Mouse (Mus musculus): ENCODE results near the gene Enpp4. TPM values are rescaled to one million over a fixed set of nuclear protein-coding genes. Genes with fewer than 3 reads are reported as not detected.

The Enpp4 gene
- total RNA-seq (2022), result 10 to 100 TPM; 40.0 to 47.4 (median 44.2) TPM

DNA sequence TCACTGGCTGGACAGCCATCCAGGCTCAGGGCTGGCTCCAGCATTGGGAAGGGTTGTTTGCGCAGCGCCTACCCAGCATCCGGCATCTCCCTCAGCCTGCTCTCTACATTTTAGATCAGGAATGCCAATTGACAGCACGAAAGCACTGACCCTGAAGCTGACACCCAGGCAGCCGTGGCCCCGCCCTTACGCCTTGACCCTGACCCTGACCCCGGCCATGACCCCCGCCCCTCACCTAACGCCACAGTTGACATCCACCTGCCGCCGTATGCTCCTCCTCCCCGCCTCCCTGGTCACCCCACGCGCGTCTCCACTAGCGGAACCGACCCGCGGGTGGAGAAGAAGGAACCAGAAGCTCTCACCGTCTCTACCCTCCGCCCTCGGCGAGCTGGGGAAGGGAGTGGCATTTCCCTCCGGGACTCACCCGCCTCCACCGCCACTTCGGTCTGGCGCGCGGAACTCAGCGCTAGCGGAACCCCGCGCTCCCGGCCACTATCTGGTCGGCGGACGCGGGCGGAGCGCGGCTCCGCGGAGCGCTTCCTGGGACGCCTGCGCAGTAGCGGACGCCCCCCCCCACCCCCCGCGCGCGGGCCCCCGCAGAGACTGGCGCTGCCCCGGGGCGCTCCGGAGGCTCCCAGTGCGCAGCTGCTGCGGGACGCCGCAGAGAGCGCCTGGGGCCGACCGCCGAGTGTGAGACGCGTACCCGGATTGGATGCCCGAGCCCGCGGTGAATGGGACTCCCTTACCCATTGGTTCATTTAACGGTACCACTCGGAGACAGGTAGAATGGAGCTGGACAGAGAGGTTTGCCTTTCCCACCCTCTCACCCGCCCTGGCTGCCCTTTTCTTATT, at the start of gene Enpp4:
Gene Enpp4, minus strand, starts transcription at position 523 of the 852 bp plus-strand sequence.
- peak; percentile 78 to 90 for DNase-seq (ENCODE audit: low spot score in 2 of 2)

DNA sequence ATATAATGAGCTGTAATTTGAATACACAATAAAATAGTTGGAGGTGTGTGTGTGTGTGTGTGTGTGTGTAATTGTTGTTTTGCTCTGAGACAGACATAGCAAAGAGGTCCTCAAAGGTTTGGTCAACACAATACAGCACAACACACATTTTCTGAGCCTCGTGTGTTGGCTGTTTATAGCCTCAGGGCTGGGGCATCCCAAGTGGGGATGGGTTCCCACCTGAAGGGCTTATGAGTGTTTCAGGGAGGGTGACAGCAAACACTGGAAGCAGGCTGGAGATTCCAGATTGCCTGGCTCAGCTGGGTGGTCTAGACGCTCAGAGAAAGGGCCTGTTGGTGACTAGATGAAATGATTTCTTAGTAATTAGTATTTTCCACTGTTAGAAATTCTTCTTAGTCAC, 49.6 kb upstream of the Enpp4 start:
- DNase-seq (ENCODE audit: low spot score in 2 of 2), result no peak

DNA sequence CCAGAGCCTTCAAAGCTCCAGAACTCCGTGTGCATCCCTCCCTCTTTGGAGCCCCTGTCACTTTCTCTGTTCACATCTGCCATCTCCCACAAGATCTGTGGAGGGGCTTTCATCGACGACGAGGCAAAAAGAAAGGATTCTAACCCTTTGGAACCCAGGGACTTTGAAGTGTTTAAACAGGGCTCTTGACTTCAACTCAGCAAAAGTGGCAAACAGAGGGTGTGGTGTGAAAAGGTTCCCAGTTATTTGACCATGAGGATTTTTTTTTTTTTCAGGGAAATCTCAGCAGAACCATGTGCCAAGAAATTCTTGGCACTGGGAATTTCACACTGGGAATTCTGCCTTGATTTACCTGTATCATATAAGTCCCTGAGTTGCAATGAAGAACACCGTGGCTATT, 48.3 kb upstream of the Enpp4 start:
- DNase-seq (ENCODE audit: low spot score in 2 of 2), result no peak

DNA sequence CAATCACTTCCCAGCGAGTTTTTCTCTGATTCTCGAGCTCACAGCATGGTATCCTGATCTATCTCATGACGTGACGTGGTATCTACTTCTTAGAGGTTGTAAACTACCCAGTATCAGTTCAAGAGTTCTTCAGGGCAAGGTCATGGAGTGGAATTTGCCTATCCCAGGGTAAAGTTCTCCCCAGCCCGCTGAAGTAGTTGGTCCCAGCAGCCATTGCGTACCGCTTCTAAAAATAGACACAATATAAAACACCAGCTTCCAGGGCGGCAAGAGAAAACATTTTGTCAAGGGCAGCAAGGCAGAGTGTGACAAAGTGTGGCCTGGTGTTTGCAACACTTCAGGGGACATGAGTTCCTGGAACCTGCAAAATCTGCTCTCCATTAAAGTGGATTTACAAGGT, 46.3 kb upstream of the Enpp4 start:
- no peak for DNase-seq (ENCODE audit: low spot score in 2 of 2)

DNA sequence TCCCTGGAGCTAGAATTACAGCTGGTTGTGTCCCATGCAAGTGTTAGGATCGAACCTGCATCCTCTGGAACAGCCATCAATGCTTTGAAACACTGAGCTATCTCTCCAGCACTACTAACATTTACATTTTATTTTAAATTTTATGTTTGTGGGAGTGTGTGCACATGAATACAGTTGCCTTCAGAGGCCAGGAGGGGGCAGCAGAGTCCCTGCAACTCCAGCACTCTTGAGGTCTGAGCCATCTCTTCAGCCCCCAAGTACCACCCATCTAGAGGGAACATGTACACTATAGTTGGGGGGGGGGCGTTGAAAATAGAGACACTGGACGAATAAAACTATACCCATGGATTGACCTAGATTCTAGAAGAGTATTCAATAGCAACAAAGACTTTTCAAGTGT, 45.5 kb upstream of the Enpp4 start:
- peak; percentile 27 to 36 for DNase-seq (ENCODE audit: low spot score in 2 of 2)

DNA sequence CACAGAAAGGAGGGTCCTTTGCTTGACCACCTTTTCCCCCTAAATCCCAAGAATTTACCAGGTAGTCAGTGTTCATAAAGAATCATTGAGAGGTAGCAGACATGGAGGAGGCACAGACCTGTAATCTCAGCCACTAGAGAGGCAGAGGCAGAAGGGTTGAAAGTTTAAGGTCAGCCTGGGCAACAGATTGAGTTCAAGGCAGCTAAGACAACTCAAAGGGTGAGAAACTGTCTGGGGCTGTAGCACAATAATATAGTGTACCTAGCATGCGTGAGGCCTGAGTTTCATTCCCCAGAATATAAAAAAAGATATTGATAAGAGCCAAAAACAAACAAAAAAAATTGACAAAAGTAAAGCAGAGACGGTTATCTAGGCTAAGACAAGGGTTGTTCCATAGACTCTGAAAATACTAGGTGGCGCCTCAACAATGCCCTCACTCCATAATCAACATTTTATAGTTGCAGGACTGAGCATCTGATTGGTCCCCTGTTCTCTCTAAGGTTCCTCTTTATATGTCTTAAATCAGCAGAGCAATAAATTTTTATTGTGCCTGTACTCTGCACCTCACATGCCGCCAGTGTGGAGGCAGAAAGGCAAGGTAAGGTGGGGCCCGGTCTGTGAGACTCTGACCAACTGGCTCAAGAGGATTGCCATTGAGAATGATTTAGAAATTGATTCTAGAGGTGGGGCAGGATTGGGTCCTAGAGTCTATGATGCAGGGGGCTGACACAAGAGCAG, 42.7 kb upstream of the Enpp4 start:
- DNase-seq (ENCODE audit: low spot score in 2 of 2), result no peak

DNA sequence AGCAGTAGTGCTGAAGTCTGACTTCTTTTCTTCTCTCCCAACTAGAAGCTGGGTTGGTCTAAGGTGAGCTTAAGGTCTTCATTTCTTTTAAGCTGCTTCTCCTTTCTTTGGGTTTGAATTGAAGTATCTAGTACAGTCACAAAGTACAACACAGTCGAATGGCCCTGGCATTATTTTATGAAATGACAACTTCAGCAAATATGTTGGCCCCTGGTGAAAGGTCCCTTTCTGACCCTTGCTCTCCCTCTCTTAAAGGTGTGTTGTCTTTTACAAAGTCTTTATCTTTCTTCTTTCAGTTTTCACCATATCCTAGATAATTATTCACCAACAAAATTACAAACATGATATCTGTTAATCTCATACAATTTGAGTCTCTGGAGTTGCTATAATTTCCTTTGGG, 40.2 kb upstream of the Enpp4 start:
- no peak for DNase-seq (ENCODE audit: low spot score in 2 of 2)

DNA sequence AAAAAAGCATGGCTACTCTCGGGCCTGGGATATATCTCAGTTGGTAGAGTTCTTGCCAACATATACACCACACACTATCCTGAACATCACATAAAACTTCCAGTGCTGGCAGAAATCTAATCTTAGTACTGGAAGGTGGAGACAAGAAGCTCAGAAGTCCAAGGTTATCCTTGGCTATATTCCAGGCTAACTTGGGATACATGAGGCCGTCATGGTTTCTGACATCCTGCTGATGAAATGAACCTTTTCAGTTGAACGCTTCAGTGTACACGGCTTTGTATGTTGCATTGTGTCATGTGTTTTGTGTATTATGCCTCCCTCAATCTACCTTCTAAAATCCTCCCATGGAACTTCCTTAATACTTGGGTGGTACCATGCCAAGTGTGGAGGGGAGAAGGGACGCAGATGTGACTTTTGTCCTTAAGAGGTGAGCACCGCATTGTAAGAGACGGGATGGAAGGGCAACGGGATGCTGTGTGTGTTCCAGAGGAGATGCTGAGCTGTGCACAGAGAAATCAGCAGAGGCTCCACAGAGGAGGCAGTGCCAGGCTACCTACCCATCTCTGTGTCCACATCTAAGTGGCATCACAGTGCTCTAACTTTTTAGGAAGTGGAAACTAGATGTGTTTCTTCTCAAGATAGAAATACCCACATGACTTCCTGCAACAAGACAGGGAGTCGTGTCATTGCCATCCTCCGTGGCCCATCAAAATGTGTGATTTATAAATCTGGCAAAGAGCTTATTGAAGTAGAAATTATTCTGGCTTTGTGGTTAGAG, 31.4 kb upstream of the Enpp4 start:
- DNase-seq (ENCODE audit: low spot score in 2 of 2), result no peak

DNA sequence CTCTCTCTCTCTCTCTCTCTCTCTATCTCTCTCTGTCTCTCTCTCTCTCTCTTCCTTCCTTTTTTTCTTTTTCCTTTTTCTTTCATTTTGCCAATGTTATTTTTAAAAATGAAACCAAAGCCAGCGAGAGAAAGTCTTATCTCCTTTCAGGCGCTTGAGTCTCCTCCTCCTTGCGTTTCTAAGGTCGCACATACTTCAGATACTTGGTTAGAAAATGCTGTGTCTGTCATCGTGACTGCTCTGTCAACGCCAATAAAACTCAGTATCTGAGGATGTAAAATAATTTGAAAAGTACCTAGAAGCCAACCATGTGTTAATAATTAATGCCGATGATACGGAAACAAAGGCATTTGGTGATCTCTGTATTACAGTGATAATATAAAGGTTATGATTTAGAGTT, 30.4 kb upstream of the Enpp4 start:
- no peak for DNase-seq (ENCODE audit: low spot score in 2 of 2)

DNA sequence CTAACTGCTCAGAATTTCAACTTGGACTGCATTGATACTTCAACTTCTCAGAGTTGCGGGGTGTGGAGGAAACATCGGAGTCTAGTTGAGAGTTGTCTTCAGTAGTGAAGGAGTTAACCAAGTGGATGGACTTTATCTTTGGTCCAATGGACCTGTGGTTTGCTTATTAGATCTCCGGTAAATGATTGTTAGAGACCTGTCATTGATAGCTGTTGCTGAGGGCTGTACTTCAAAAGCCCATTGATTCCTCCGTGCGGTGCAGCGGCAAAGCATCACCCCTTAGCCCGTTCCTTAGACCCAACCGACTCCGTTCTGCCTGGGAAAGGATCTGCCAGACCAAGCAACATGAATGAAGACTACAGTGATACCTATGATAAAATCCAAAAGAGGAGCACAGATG, 28.9 kb upstream of the Enpp4 start:
- no peak for DNase-seq (ENCODE audit: low spot score in 2 of 2)

DNA sequence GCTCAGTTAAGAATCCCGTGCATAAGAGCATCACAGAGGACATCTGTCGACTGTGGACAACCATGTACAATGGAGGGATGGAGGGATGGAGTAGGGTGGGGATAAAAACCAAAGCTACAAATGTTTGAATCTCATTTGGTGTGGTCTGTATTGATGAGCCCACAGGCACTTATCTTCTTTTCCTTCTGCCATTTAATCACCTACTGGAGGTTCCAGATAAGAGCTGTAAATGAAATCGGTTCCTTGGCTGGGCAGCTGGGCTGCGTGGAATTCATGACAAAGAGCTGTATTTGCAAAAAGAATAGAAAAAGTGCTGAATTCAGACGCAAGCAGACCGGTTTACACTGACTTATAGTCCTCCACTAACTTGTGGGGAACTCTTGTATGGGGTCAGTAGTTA, 28.5 kb upstream of the Enpp4 start:
- no peak for DNase-seq (ENCODE audit: low spot score in 2 of 2)

DNA sequence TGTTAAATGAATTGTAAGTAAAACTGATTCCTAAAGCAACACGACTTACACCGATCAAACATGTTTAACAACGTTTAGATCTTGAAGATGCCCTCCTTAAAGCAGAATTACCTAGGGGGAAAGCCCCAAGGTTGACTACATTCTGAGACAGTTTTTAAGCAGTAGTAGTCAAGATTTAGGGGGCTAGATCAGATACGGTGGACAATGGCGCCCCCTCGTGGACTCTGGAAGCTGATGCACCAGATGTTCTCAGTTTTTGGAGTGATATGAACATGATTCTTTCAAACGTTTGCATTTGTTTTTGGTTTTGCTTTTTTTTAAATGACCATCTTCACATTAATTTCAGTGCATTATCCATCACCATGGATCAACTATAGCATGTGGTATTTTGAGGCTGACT, 24.8 kb upstream of the Enpp4 start:
- peak; percentile 26 to 28 for DNase-seq (ENCODE audit: low spot score in 2 of 2)

DNA sequence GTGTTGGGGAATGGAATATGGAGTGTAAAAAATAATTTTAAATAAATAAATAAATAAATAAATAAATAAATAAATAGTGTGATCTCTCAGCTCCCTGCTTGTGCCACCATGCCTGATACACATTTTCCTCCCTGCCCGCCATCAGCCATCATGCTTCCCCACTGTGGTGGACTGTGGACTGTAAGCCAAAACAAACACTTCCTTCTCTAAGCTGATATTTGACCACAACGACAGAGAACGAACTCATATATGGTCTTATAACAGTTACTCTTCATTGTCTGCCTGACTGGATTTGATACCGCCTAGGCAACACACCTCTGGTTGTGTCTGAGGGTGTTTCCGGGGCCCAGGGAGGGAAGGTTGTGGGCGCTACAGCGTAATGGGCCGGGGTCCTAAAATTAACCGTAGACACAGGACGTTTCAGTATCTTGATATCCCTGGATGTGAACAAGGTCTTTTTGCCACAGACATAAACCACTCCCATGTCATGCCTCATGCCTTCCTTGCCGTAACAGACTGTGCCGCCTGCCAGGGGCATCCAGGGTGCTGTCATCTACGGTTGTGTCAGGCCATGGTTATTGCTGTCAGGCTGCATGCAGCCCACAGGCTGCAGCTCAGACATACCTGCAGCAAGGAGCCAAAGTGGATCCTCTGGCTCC, 23.6 kb upstream of the Enpp4 start:
- DNase-seq (ENCODE audit: low spot score in 2 of 2), result no peak

DNA sequence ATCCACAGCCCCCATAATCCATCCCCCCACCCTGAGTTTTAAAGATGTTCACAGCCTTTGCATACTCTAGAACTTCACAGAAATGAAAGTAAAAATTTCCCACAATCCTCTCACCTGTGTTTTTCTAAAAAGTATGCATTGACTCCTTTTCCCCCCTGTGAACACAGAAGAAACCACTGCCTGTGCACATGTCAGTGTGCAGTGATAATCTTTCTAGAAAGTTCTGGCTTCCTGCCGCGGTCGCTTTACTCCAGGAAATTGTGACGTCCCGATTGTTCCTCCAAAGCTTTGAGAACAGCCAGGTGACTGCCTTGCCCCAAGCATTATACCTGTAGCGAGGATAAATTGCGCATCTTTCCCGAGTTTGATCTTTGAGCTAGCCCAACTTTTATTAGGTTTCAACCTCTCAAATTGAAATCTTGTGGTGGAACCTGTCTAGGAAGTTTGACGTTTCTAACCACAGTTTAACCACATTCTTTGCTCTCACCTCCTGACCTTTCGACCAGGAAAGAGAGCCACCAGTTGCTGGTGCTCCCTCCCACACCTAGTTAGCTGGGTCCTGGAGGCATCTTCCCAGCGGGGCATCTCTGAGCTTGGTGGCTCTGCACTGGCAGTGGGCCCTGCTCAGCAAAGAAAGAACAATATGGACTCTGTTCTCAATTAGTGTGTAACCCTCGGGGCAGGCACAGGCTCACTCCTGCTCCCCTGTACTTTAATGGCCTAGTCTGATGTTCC, 15.9 kb upstream of the Enpp4 start:
- DNase-seq (ENCODE audit: low spot score in 2 of 2), result no peak

DNA sequence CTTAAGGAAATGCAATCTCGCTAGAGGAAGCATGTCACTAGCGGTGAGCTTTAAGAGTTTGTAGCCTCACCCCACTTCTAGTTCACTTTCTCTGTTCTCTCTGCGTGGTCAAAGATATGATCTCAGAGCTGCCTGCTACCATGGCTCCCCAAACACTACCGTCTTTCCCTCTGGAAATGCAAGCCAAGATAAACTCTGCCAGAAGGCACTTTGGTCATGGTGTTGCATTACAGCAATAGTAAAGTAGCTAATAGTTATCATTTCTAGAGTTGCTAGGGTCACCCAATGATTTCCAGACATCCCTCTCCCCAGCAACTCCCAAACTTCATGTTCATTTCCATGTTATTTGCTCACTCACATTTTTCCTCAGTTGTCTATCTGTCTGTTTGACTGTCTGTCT, 12.6 kb upstream of the Enpp4 start:
- DNase-seq (ENCODE audit: low spot score in 2 of 2), result no peak

DNA sequence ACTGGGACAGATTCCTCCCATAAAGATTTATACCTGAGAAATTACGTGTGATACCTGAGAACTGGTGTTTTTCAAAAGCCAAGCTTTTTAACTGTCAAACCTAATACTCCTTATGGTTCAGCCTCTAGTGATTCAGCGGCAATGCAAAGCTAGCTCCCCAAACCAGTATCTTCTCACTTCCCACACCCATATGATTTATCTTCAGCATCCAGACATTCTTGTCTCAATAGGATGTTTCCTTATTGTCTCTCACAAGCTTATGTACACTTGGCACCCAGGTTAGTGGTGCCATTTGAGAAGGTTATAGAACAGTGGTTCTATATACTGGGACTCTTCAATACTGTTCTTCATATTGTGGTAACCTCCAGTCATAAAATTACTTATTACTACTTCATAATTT, 12.1 kb upstream of the Enpp4 start:
- no peak for DNase-seq (ENCODE audit: low spot score in 2 of 2)

DNA sequence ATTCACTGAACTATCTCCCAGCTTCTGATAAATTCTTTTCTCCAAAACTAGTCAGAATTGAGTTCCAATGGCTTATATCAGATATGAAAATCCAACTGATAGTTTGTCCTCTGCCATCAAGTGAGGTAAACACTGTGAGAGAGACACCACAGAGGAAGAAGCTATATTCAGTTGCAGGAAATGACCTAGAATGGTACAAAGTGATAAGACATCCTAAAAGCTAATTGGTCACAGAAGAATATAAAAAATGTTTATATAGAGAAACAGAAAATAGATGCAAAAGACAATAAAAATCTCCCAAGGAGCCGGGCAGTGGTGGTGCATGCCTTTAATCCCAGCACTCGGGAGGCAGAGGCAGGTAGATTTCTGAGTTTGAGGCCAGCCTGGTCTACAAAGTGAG, 11.0 kb upstream of the Enpp4 start:
- DNase-seq (ENCODE audit: low spot score in 2 of 2), result no peak

DNA sequence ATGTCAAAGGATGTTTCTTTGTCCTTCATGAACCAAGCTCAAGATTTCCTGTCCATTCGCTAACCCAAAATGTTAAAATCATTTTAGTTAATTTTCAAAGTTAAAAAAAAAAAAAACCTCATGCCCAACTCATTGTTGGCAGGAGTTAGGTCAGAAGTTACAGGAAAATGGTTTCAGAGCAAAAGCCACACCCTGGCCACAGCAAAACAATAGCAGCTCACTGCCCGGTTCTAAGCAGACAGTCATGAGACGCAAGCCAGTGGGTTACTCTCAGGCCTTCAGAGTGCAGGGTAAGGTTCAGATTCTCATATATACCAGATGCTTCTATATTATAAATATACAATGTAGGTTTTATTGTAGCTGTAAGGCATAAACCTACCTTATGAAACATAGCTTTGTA, 2.7 kb upstream of the Enpp4 start:
- no peak for DNase-seq (ENCODE audit: low spot score in 2 of 2)

DNA sequence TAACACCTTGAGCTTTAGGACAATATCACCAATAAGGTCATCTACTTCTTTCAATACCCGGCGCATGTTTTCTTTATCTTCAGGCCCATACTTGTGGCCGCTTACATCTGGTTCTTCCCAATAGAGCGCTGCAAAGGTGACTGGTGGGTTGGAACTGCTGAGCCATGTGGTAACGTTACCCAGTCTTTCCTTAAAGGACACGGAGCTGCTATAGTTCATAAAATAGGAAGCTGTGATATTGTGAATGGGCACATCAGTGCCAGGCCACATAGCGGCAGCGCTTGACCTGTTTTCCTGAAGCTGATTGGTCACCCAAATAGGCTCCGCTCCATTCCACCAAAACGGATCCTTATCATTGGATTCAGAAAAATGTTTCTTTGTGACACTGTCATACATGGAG, 3.6 kb downstream of the Enpp4 start:
- DNase-seq (ENCODE audit: low spot score in 2 of 2), result no peak

DNA sequence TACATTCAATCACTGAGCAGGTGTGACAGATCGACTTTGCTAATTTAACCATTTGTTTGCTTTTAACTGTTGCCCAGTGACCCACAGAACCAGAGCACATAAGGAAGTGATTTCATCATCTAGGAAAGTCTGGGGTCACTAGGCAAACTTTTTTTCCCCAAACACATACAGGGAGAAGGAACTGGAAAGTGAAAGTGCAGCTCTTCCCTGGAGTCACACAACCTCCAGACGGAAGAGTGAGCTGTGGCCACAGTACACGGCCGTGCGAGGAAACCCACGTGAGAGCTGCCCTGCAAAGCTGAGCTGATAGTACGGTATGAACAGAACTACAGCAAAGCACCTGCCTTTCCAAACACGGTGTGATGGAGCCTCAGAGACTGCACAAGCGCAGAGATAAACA, 4.7 kb downstream of the Enpp4 start:
- DNase-seq (ENCODE audit: low spot score in 2 of 2), result no peak

DNA sequence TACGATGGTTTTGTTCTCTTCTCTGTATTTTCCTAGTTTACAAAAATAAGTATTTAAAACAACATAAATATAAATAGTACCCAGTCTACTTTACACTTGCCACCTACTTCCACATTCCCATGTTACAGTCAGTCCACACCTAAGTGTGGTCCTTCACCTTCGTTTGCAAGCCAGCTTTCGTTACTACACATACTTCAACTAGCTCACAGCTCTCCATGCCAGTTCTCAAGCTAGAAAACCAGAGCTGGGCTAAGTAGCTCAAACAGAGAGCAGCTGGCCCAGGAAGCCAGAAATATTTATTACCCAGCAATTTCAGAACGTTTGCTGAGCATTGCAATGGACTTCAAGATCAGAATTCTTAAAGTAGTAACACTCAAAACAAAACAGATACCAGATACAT, 5.1 kb downstream of the Enpp4 start:
- DNase-seq (ENCODE audit: low spot score in 2 of 2), result no peak

Measured in gastrocnemius, adult 8-10 months (tissue).